Mouse (Mus musculus): Measurements from ENCODE around the gene Capg. TPM values are rescaled to one million over a fixed set of nuclear protein-coding genes. Genes with fewer than 3 reads are reported as not detected.
A peak's percentile ranks its signal among the peaks of the same experiment; 100 is the strongest.

The Capg gene
- polyA plus RNA-seq, 1 experiment from 2014 or later, result 32.8 TPM

DNA sequence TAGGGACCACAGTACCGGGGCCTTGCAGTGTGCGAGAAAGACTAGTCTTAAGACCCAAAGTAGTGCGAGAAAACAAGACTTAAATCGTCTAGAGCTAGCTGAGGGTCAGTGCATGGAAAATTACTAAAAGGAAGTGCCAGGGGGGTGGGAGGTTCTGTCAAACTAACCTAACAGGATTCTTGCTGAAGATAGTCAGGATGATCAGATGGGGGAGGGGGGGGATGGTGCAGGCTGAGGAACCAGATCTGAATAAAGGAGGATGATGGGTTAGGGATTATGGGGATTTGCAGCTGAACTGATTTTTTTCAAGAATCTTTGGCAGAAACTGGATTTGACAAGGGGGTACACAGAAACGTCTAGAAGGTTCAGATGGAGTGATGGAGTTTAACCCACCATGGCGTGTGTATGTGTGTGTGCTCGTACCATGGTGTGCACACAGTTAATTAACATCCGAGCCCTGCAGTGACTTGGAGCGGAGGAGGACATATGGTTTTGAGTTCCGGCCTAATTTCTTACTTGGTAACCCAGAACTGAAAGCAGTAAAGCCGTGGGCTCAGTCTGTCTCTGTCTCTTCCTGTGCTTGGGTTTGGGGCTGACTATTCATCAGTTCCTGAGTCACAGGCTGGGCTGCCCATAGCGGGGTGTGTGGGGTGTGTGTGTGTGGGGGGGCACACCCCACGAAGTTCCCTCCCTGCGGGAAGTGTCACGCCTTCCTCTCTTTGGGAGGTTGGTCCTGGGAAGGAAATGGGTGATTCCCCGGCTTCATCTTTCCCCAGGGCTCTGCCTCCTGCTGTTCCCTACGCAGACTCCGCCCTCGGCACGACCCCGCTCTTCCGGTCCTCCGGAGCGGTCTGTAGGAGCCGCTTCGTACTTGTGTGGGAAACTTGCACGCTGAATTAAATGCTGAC lies 8.2 kb downstream of the Capg start:
- H3K36me3 ChIP-seq (ENCODE audit: control insufficient read depth, insufficient read depth), result no peaks in the 10 kb centered on the region
- H3K9ac ChIP-seq (ENCODE audit: low read length), result peak overlapping the region; percentile 79
- peak; percentile 92 for ATAC-seq (replicated peaks; ENCODE audit: extremely low read depth, insufficient read depth, low FRiP score)
- peaks cover 6% of the 10 kb centered on the region; the same call in 1 of the 2 replicates for H3K4me1 ChIP-seq (ENCODE audit: control insufficient read depth, insufficient read depth, low read length)
- H3K27me3 ChIP-seq (ENCODE audit: control insufficient read depth, insufficient read depth, low read length), result no peaks in the 10 kb centered on the region
- no peaks in the 10 kb centered on the region for H3K9me3 ChIP-seq (replicated peaks; ENCODE audit: control insufficient read depth, low read length)
- WGBS, result 16% methylated on average over 27 of the region's 27 CpGs
- peak overlapping the region; percentile 54 for H3K4me3 ChIP-seq (ENCODE audit: low read length)
- H3K27ac ChIP-seq (ENCODE audit: low read length), result peak overlapping the region; percentile 77
- peak overlapping the region; percentile 81 for H3K4me2 ChIP-seq (ENCODE audit: low read depth, low read length)

DNA sequence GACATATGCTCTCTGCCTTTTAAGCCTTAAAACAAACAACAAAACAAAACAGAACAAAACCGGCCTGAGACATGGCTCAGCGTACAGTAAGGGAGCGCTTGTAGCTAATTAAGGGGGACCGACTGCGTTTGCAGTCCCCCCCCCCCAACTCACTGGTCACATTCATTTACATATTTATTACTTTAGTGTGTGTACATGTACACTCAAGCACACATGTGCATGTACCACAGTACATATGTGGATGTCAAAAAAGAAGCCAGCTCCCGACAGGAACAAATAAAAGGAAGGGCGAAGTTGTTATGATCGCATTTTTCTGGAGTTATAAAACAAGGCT lies 8.9 kb downstream of the Capg start:
- Histone ChIP-seq H3K36me3 (ENCODE audit: control insufficient read depth, insufficient read depth) (no peaks in the 10 kb centered on the region), H3K4me2 (ENCODE audit: low read depth, low read length) (peak overlapping the region; percentile 81), H3K4me3 (ENCODE audit: low read length) (peak overlapping the region; percentile 54), H3K27ac (ENCODE audit: low read length) (peak overlapping the region; percentile 77), H3K9me3 (replicated peaks; ENCODE audit: control insufficient read depth, low read length) (no peaks in the 10 kb centered on the region), H3K4me1 (ENCODE audit: control insufficient read depth, insufficient read depth, low read length) (peaks cover 6% of the 10 kb centered on the region; the same call in 1 of the 2 replicates), H3K9ac (ENCODE audit: low read length) (peak overlapping the region; percentile 79), H3K27me3 (ENCODE audit: control insufficient read depth, insufficient read depth, low read length) (no peaks in the 10 kb centered on the region)
- no peak for ATAC-seq (replicated peaks; ENCODE audit: extremely low read depth, insufficient read depth, low FRiP score)
- 16% methylated on average over 8 of the region's 8 CpGs for WGBS

DNA sequence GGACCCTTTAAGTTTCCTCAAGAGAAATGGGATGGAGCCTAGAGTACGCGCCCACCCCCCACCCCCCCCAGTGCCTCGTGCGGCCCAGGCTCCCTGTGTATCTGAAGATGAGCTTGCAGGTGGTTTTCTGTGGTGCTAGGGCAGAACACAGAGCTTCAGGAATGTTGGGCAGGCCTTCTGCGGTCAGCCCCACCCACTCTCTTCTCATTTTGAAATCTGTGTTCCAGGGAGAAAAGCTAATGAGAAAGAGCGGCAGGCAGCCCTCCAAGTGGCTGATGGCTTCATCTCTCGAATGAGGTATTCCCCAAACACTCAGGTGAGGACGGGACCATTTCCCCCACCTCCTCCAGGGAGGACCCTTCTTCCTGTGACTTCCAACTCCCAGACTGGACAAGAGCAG lies 16.6 kb downstream of the Capg start:
- 83% methylated on average over 8 of the region's 8 CpGs for WGBS
- no peaks in the 10 kb centered on the region for H3K36me3 ChIP-seq (ENCODE audit: control insufficient read depth, insufficient read depth)
- peaks cover under 1% of the 10 kb centered on the region; the same call in 1 of the 2 replicates for H3K4me1 ChIP-seq (ENCODE audit: control insufficient read depth, insufficient read depth, low read length)
- H3K4me3 ChIP-seq (ENCODE audit: low read length), result no peak overlapping the region
- H3K27ac ChIP-seq (ENCODE audit: low read length), result no peak overlapping the region
- no peaks in the 10 kb centered on the region for H3K27me3 ChIP-seq (ENCODE audit: control insufficient read depth, insufficient read depth, low read length)
- H3K9ac ChIP-seq (ENCODE audit: low read length), result no peak overlapping the region
- no peak for ATAC-seq (replicated peaks; ENCODE audit: extremely low read depth, insufficient read depth, low FRiP score)
- no peak overlapping the region for H3K4me2 ChIP-seq (ENCODE audit: low read depth, low read length)
- H3K9me3 ChIP-seq (replicated peaks; ENCODE audit: control insufficient read depth, low read length), result no peaks in the 10 kb centered on the region

DNA sequence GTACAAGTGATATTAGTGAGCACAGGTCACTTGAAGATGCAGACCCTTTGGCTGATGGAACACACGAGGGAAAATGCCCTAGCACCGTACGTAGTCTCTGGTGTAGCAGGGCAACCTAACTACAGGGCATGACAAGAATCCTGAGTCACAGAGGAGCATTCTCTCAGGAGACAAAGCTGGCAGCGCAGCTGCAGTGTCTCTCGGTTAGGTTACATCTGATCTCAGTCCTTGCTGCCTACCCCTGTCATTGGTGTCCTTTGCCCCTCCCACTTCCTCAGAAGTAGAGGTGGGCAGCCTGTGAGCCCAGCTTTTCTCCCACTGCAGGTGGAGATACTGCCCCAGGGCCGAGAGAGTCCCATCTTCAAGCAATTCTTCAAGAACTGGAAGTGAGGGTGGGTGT lies 18.3 kb downstream of the Capg start:
- no peak overlapping the region for H3K9ac ChIP-seq (ENCODE audit: low read length)
- H3K36me3 ChIP-seq (ENCODE audit: control insufficient read depth, insufficient read depth), result no peaks in the 10 kb centered on the region
- H3K27me3 ChIP-seq (ENCODE audit: control insufficient read depth, insufficient read depth, low read length), result no peaks in the 10 kb centered on the region
- H3K27ac ChIP-seq (ENCODE audit: low read length), result no peak overlapping the region
- peaks cover 2% of the 10 kb centered on the region; the same call in 1 of the 2 replicates for H3K4me1 ChIP-seq (ENCODE audit: control insufficient read depth, insufficient read depth, low read length)
- H3K4me2 ChIP-seq (ENCODE audit: low read depth, low read length), result no peak overlapping the region
- no peak overlapping the region for H3K4me3 ChIP-seq (ENCODE audit: low read length)
- 0 out of 2 replicates have a peak, but pooled peaks have one; percentile 7 for ATAC-seq (replicated peaks; ENCODE audit: extremely low read depth, insufficient read depth, low FRiP score)
- 59% methylated on average over 6 of the region's 6 CpGs for WGBS
- H3K9me3 ChIP-seq (replicated peaks; ENCODE audit: control insufficient read depth, low read length), result no peaks in the 10 kb centered on the region

DNA sequence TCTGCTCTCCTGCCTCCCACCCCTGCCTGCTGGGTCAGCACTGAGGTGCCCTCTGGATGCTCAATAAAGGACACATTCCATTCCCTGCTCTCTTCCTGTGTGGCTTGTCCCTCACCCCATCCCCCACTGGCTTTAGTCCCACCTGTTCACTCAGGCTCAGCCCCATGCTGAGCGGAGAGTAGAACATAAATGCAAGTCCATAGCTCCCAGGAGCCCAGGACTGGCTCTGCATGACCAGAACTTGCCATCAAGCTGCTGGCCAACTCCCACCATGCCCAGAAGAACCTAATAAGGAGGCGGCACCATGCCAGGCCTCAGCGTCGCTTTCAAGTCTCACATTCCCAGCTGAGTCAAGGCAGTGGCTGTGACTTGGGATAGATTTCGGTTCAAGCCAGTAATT lies 18.7 kb downstream of the Capg start:
- Histone ChIP-seq H3K4me2 (ENCODE audit: low read depth, low read length) (no peak overlapping the region), H3K9me3 (replicated peaks; ENCODE audit: control insufficient read depth, low read length) (no peaks in the 10 kb centered on the region), H3K36me3 (ENCODE audit: control insufficient read depth, insufficient read depth) (no peaks in the 10 kb centered on the region; the same call in 1 of the 2 replicates), H3K4me3 (ENCODE audit: low read length) (no peak overlapping the region), H3K27me3 (ENCODE audit: control insufficient read depth, insufficient read depth, low read length) (no peaks in the 10 kb centered on the region), H3K9ac (ENCODE audit: low read length) (no peak overlapping the region), H3K27ac (ENCODE audit: low read length) (no peak overlapping the region), H3K4me1 (ENCODE audit: control insufficient read depth, insufficient read depth, low read length) (peaks cover 2% of the 10 kb centered on the region; the same call in 1 of the 2 replicates)
- ATAC-seq (replicated peaks; ENCODE audit: extremely low read depth, insufficient read depth, low FRiP score), result no peak
- 82% methylated on average over 5 of the region's 5 CpGs for WGBS

DNA sequence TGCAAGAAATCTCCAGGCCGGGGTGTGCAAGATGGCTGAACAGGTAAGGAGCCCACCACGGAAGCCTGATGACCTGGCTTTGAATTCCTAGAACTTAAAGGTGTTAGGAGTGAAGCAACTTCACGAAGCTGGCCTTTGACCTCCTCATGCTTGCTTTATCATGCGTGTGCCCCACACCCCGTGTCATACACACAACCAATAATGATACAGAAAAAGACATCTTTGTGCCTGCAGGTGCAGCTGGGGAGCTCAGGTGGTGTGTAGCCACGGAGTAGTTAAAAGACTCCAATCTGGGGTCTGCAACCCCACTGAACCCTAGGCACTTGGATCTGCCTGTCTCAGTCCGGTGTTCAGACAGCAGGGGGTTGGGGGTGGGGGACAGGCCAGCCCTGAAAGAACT lies 21.3 kb downstream of the Capg start:
- no peak overlapping the region for H3K4me2 ChIP-seq (ENCODE audit: low read depth, low read length)
- no peak overlapping the region for H3K4me3 ChIP-seq (ENCODE audit: low read length)

DNA sequence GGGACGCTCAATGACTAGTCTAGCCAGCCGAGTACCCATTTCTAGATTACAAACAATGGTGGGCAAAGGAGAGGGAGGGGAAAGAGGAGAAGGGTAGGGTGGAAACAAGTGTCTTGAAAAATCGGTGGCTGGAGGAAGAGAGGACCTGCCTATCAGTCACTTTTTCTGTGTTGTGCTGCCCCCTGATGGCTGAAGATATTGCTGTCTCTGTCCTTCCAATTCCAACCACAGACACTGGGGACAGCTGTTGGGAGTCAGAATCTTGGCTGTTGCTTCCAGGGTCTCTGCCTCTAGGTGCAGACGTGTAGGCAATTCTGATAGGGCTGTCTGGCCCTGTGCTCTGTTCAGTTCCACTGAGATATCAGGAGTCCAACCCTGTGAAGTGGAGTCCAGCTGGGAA lies 21.9 kb downstream of the Capg start:
- Histone ChIP-seq H3K4me2 (ENCODE audit: low read depth, low read length) (no peak overlapping the region), H3K36me3 (ENCODE audit: control insufficient read depth, insufficient read depth) (no peaks in the 10 kb centered on the region; the same call in 1 of the 2 replicates), H3K9ac (ENCODE audit: low read length) (peak overlapping the region; percentile 12; the same call in 1 of the 2 replicates), H3K4me1 (ENCODE audit: control insufficient read depth, insufficient read depth, low read length) (peaks cover 2% of the 10 kb centered on the region; the same call in 1 of the 2 replicates), H3K4me3 (ENCODE audit: low read length) (no peak overlapping the region), H3K9me3 (replicated peaks; ENCODE audit: control insufficient read depth, low read length) (no peaks in the 10 kb centered on the region), H3K27ac (ENCODE audit: low read length) (no peak overlapping the region), H3K27me3 (ENCODE audit: control insufficient read depth, insufficient read depth, low read length) (no peaks in the 10 kb centered on the region)
- WGBS, result 2% methylated on average over 4 of the region's 4 CpGs
- ATAC-seq (replicated peaks; ENCODE audit: extremely low read depth, insufficient read depth, low FRiP score), result peak; percentile 59; the same call in 1 of the 2 replicates

More for the DNA sequence above, 21.3 kb downstream of the Capg start:
- peaks cover 2% of the 10 kb centered on the region; the same call in 1 of the 2 replicates for H3K4me1 ChIP-seq (ENCODE audit: control insufficient read depth, insufficient read depth, low read length)
- H3K36me3 ChIP-seq (ENCODE audit: control insufficient read depth, insufficient read depth), result no peaks in the 10 kb centered on the region; the same call in 1 of the 2 replicates
- H3K9me3 ChIP-seq (replicated peaks; ENCODE audit: control insufficient read depth, low read length), result no peaks in the 10 kb centered on the region
- H3K27me3 ChIP-seq (ENCODE audit: control insufficient read depth, insufficient read depth, low read length), result no peaks in the 10 kb centered on the region
- ATAC-seq (replicated peaks; ENCODE audit: extremely low read depth, insufficient read depth, low FRiP score), result peak; percentile 14; the same call in 1 of the 2 replicates
- H3K9ac ChIP-seq (ENCODE audit: low read length), result no peak overlapping the region; the same call in 1 of the 2 replicates
- WGBS, result 66% methylated on average over 7 of the region's 7 CpGs
- H3K27ac ChIP-seq (ENCODE audit: low read length), result no peak overlapping the region

DNA sequence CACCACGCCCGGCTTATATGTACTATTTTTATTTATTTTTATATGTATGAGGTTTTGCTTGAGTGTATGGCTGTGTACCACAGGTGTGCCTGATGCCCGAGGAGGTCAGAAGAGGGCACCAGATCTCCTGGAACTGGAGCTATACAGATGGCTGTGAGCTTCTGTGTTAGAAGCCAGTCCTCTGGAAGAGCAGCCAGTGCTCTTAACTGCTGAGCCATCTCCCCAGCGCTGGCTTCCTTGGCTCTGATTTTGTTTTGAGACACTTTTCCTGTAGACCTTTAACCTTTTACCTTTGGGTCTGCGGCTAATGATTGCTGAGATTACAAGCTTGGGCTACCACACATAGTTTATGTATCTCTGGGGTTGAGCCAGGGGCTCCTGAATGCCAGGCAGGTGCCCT lies 23.3 kb downstream of the Capg start:
- Histone ChIP-seq H3K4me1 (ENCODE audit: control insufficient read depth, insufficient read depth, low read length) (peaks cover 2% of the 10 kb centered on the region; the same call in 1 of the 2 replicates), H3K27me3 (ENCODE audit: control insufficient read depth, insufficient read depth, low read length) (no peaks in the 10 kb centered on the region), H3K27ac (ENCODE audit: low read length) (no peak overlapping the region), H3K9me3 (replicated peaks; ENCODE audit: control insufficient read depth, low read length) (no peaks in the 10 kb centered on the region), H3K4me3 (ENCODE audit: low read length) (no peak overlapping the region), H3K36me3 (ENCODE audit: control insufficient read depth, insufficient read depth) (no peaks in the 10 kb centered on the region; the same call in 1 of the 2 replicates), H3K9ac (ENCODE audit: low read length) (no peak overlapping the region), H3K4me2 (ENCODE audit: low read depth, low read length) (no peak overlapping the region)
- 83% methylated on average over 5 of the region's 5 CpGs for WGBS
- ATAC-seq (replicated peaks; ENCODE audit: extremely low read depth, insufficient read depth, low FRiP score), result no peak

DNA sequence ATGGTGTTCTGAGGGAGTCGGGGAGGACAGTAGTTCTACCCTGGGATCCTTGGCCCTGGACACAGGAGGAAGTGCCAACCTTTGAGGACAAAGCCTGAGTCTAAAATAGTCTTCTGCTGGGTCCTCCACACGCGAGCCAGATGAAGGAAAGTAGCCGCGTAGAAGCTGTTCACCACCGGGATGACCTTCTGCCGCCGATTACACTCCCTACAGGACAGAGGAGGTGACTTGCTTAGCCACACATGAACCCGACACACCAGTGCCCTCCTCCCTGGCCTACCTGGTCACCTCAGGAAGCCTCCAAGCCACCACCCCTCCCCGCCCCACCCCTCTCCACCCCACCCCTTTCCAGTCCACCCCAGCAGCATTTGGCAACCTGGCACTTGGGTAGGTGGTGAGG lies 24.5 kb downstream of the Capg start:
- Histone ChIP-seq H3K4me2 (ENCODE audit: low read depth, low read length) (no peak overlapping the region), H3K27ac (ENCODE audit: low read length) (no peak overlapping the region), H3K9ac (ENCODE audit: low read length) (no peak overlapping the region), H3K4me3 (ENCODE audit: low read length) (no peak overlapping the region), H3K4me1 (ENCODE audit: control insufficient read depth, insufficient read depth, low read length) (peaks cover 2% of the 10 kb centered on the region; the same call in 1 of the 2 replicates), H3K9me3 (replicated peaks; ENCODE audit: control insufficient read depth, low read length) (no peaks in the 10 kb centered on the region), H3K36me3 (ENCODE audit: control insufficient read depth, insufficient read depth) (peaks cover 2% of the 10 kb centered on the region; the same call in 1 of the 2 replicates), H3K27me3 (ENCODE audit: control insufficient read depth, insufficient read depth, low read length) (no peaks in the 10 kb centered on the region)
- no peak for ATAC-seq (replicated peaks; ENCODE audit: extremely low read depth, insufficient read depth, low FRiP score)
- WGBS, result 85% methylated on average over 10 of the region's 10 CpGs

All from heart, embryonic 16.5 days (tissue).